Mouse (Mus musculus): ENCODE results near the gene Vps18. TPM values are rescaled to one million over a fixed set of nuclear protein-coding genes. Genes with fewer than 3 reads are reported as not detected.

Vps18 gene
- polyA plus RNA-seq, 1 experiment from 2014 or later, result 6.9 TPM

GRCm38 (mm10) chr2:119336002-119336401, 47.5 kb downstream of the Vps18 start:
- Histone ChIP-seq H3K36me3 (ENCODE audit: control insufficient read depth, insufficient read depth, low read length) (no peaks in the 10 kb centered on the region), H3K27ac (ENCODE audit: low read depth, low read length) (peak overlapping the region; percentile 50; the same call in 1 of the 2 replicates), H3K4me1 (ENCODE audit: control insufficient read depth, insufficient read depth, low read length) (peaks cover 6% of the 10 kb centered on the region), H3K9ac (ENCODE audit: low read depth, low read length) (no peak overlapping the region), H3K27me3 (ENCODE audit: control insufficient read depth, insufficient read depth, low read length) (peaks cover 19% of the 10 kb centered on the region), H3K4me3 (ENCODE audit: low read depth, low read length) (no peak overlapping the region), H3K9me3 (replicated peaks; ENCODE audit: control insufficient read depth, low read length) (no peaks in the 10 kb centered on the region), H3K4me2 (peak overlapping the region; percentile 24; the same call in 1 of the 2 replicates)
- no peak for ATAC-seq (replicated peaks; ENCODE audit: insufficient number of reproducible peaks, low FRiP score, low TSS enrichment)
- 59% methylated on average over 2 of the region's 2 CpGs for whole genome bisulfite sequencing (ENCODE audit: insufficient replicate concordance)

DNA sequence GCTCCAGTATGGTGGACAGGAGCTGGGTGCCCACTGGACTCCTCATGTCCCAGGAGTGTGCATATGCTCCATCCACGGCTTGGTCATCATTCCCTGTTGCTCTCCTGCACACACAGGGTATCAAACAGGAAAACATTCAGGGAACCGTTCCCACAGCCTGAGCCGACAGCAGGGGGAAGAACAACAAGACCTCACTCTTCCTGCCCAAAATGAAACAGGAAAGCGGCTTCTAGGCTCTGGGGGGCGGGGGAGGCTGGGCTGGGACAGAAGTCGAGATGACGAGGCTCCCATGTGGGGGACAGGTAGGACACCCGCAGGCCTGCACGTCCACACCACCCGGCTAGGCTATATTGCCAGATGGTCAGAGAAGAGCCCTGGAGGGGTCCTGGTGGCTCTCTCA, 47.9 kb downstream of the Vps18 start:
- peak overlapping the region; percentile 12; the same call in 1 of the 2 replicates for H3K4me2 ChIP-seq
- H3K27me3 ChIP-seq (ENCODE audit: control insufficient read depth, insufficient read depth, low read length), result peaks cover 14% of the 10 kb centered on the region
- H3K4me3 ChIP-seq (ENCODE audit: low read depth, low read length), result no peak overlapping the region
- peak overlapping the region; percentile 50; the same call in 1 of the 2 replicates for H3K27ac ChIP-seq (ENCODE audit: low read depth, low read length)
- no peak overlapping the region for H3K9ac ChIP-seq (ENCODE audit: low read depth, low read length)
- 54% methylated on average over 10 of the region's 10 CpGs for WGBS (ENCODE audit: insufficient replicate concordance)
- H3K4me1 ChIP-seq (ENCODE audit: control insufficient read depth, insufficient read depth, low read length), result peaks cover 6% of the 10 kb centered on the region
- H3K9me3 ChIP-seq (replicated peaks; ENCODE audit: control insufficient read depth, low read length), result no peaks in the 10 kb centered on the region
- H3K36me3 ChIP-seq (ENCODE audit: control insufficient read depth, insufficient read depth, low read length), result no peaks in the 10 kb centered on the region
- no peak for ATAC-seq (replicated peaks; ENCODE audit: insufficient number of reproducible peaks, low FRiP score, low TSS enrichment)

DNA sequence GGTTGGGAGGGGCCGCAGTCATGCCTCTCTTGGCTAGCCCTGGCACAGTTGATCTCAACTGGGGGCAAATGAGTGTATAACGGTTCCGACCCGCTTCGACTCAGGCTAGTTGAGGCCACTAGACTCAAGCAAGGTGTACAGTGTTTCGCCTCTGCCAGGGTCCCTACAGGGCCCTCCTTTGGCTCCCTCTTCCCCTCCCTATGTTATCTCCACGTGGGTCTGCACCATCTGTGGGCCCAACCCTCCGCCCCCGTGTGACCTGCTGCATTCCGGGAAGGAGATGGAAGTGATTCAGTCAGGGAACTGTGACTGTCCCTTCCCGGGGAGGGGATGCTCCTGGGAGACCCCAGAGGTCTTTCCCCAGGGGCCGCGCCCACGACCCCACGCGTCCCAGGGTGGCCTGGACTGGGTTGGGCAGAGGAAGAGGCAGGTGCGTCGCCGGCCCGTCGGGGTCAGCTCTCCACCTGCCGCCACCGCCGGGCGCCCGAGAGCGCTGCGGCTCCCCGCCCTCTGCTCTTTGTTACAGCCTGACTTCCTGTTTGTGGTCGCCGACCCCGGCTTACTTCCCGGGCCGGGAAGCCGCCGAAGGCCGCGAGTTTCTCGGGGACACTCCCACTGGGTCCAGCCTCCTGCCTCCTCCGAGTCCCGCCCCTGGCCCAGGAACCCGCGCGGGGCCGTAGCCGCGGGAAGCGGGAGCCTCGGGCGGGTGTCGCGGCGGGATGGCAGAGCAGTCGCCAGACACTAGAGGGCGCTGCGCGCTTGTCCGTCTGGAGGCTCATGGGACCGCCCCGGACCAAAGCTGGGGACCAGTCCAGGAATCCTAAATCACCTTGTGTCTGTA, 49.1 kb downstream of the Vps18 start:
- H3K9ac ChIP-seq (ENCODE audit: low read depth, low read length), result peak overlapping the region; percentile 77
- peak overlapping the region; percentile 59 for H3K4me3 ChIP-seq (ENCODE audit: low read depth, low read length)
- WGBS (ENCODE audit: insufficient replicate concordance), result 8% methylated on average over 60 of the region's 60 CpGs
- H3K36me3 ChIP-seq (ENCODE audit: control insufficient read depth, insufficient read depth, low read length), result no peaks in the 10 kb centered on the region
- peak overlapping the region; percentile 71 for H3K27ac ChIP-seq (ENCODE audit: low read depth, low read length)
- peak overlapping the region; percentile 84 for H3K4me2 ChIP-seq
- no peaks in the 10 kb centered on the region for H3K9me3 ChIP-seq (replicated peaks; ENCODE audit: control insufficient read depth, low read length)
- peaks cover 6% of the 10 kb centered on the region for H3K4me1 ChIP-seq (ENCODE audit: control insufficient read depth, insufficient read depth, low read length)
- 0 out of 2 replicates have a peak, but pooled peaks cover 4% of the 10 kb centered on the region for H3K27me3 ChIP-seq (ENCODE audit: control insufficient read depth, insufficient read depth, low read length)
- peak; percentile 72 for ATAC-seq (replicated peaks; ENCODE audit: insufficient number of reproducible peaks, low FRiP score, low TSS enrichment)

- no peak overlapping the region for H3K9ac ChIP-seq (ENCODE audit: low read depth, low read length)
- no peak for ATAC-seq (replicated peaks; ENCODE audit: insufficient number of reproducible peaks, low FRiP score, low TSS enrichment)
These were observed 56.1 kb downstream of the Vps18 start for GRCm38 (mm10) chr2:119344537-119345138.

More at GRCm38 (mm10) chr2:119344537-119345138, 56.1 kb downstream of the Vps18 start:
- no peak overlapping the region for H3K4me3 ChIP-seq (ENCODE audit: low read depth, low read length)
- no peak overlapping the region for H3K4me2 ChIP-seq
- no peaks in the 10 kb centered on the region for H3K36me3 ChIP-seq (ENCODE audit: control insufficient read depth, insufficient read depth, low read length)
- H3K9me3 ChIP-seq (replicated peaks; ENCODE audit: control insufficient read depth, low read length), result no peaks in the 10 kb centered on the region
- 28% methylated on average over 6 of the region's 6 CpGs for WGBS (ENCODE audit: insufficient replicate concordance)
- no peaks in the 10 kb centered on the region for H3K4me1 ChIP-seq (ENCODE audit: control insufficient read depth, insufficient read depth, low read length)
- no peak overlapping the region for H3K27ac ChIP-seq (ENCODE audit: low read depth, low read length)
- H3K27me3 ChIP-seq (ENCODE audit: control insufficient read depth, insufficient read depth, low read length), result peaks cover 4% of the 10 kb centered on the region; the same call in 1 of the 2 replicates

Other genes starting within 250 kb of the Vps18 start
- 26.5 and 30.9 TPM in 2 replicates for gene Knl1, start 241.6 kb upstream of the Vps18 start, polyA plus RNA-seq (2014; fragmentation: Nextera tagmentation; extraction: Ambion mirVana)
- gene Rad51, start 175.9 kb upstream of the Vps18 start, polyA plus RNA-seq (2014; fragmentation: Nextera tagmentation; extraction: Ambion mirVana), result 33.4 and 39.6 TPM in 2 replicates
- 30.3 and 33.3 TPM in 2 replicates for gene Rmdn3, start 131.7 kb upstream of the Vps18 start, polyA plus RNA-seq (2014; fragmentation: Nextera tagmentation; extraction: Ambion mirVana)
- gene Gchfr, start 121.0 kb upstream of the Vps18 start, polyA plus RNA-seq (2014; fragmentation: Nextera tagmentation; extraction: Ambion mirVana), result 6.4 and 7.4 TPM in 2 replicates
- 0.25 TPM in 1 of 2 replicates, not detected in the other for gene Gm14137, start 114.2 kb upstream of the Vps18 start, polyA plus RNA-seq (2014; fragmentation: Nextera tagmentation; extraction: Ambion mirVana)
- gene Zfyve19, start 80.1 kb upstream of the Vps18 start, polyA plus RNA-seq (2014; fragmentation: Nextera tagmentation; extraction: Ambion mirVana), result 30.4 and 37.0 TPM in 2 replicates
- 13.5 and 18.4 TPM in 2 replicates for gene Dnajc17, start 79.9 kb upstream of the Vps18 start, polyA plus RNA-seq (2014; fragmentation: Nextera tagmentation; extraction: Ambion mirVana)
- gene Ppp1r14d, start 58.8 kb upstream of the Vps18 start, polyA plus RNA-seq (2014; fragmentation: Nextera tagmentation; extraction: Ambion mirVana), result not detected in 2 replicates
- gene Spint1, start 51.4 kb upstream of the Vps18 start, polyA plus RNA-seq (2014; fragmentation: Nextera tagmentation; extraction: Ambion mirVana), result 0.83 and 1.1 TPM in 2 replicates
- gene Rhov, start 17.5 kb upstream of the Vps18 start, polyA plus RNA-seq (2014; fragmentation: Nextera tagmentation; extraction: Ambion mirVana), result not detected in 2 replicates
- gene Dll4, start 37.0 kb downstream of the Vps18 start, polyA plus RNA-seq (2014; fragmentation: Nextera tagmentation; extraction: Ambion mirVana), result 3.7 and 5.0 TPM in 2 replicates
- gene Chac1, start 62.5 kb downstream of the Vps18 start, polyA plus RNA-seq (2014; fragmentation: Nextera tagmentation; extraction: Ambion mirVana), result 0.35 and 0.74 TPM in 2 replicates
- gene Ino80, start 188.9 kb downstream of the Vps18 start, polyA plus RNA-seq (2014; fragmentation: Nextera tagmentation; extraction: Ambion mirVana), result 3.7 TPM in 2 replicates